Mouse (Mus musculus) erythroblast, embryonic 14.5 days (primary cell): ENCODE results near the gene Prune2.

Source experiments
- GATA1 ChIP-seq: IDR thresholded peaks from 2 replicates; pipeline ENCODE4 v1.6.1; 2012; ENCODE audit warnings: low read length, inconsistent platforms, mixed read lengths
- TAL1 ChIP-seq: IDR thresholded peaks from 3 replicates; pipeline ENCODE4 v1.6.1; 2012; ENCODE audit warnings: low read length, inconsistent platforms, mixed read lengths

GRCm38 (mm10) chr19:16970612-16971011 is 14.7 kb downstream of the Prune2 start:
- no peak for TF ChIP-seq GATA1
- TF ChIP-seq TAL1, result no peak
